ENCODE assay signal across 8 mouse cellular contexts in the genomic region with DNA sequence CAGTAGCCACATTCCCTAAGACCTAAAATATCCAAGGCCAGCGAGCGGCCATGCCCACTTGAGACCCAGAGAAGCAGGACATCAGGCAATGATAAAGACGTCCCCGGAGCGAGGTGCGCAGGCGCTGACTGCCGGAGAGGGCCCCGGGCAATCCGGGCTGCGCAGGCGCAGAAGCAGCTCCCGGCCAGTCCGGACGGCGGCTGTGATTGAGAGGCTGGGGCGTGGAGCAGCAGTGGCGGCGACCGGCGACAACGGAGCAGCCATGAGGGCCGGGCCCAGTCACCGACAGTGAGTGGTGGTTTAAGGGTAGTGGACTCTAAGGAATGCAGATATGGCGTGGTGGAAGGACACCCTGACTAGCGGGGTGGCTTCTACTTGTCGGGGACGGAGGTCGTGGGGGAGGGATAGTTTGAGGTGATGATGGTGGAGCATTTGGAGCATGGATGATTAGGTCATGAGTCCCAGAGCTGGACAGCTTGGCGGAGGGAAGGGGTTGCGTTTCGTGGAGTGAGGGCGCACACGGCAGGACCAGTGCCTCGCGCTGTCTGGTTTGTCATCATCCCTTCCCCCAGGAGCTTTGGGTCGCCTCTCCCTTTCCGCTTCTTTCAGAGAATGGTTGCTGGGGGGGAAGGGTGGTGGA. TPM values are rescaled to one million over a fixed set of nuclear protein-coding genes. Genes with fewer than 3 reads are reported as not detected.
DNase-seq lines count a peak whose midpoint lies in the region; ATAC-seq and TF ChIP-seq lines count a peak whose summit lies in the region.

A gene (plus strand): TSS at position 157 of the 640 bp plus-strand sequence.

- intact Hi-C loops in heart, postnatal 14 days (cut with DNase I), result loop anchor here (2.0 kb wide), 1 partner anchor 20 kb away; no protein-coding TSS in a partner anchor

- peak; percentile 95 for DNase-seq in forebrain, embryonic 14.5 days (ENCODE audit: low spot score)
- DNase-seq in heart, postnatal 14 days, result peak; percentile 97
- DNase-seq in layer of hippocampus, adult 11-12 months (ENCODE audit: low spot score), result peak; percentile 93
- DNase-seq in lung, adult 18-20 months, result peak; percentile 93 to 96
- DNase-seq in testis, postnatal 14 days (ENCODE audit: low spot score), result peak; percentile 94

- no peaks in the 10 kb centered on the region for H3K9me3 ChIP-seq in ES-Bruce4 (replicated peaks; ENCODE audit: control insufficient read depth, insufficient read depth, low read length, poor library complexity, severe bottlenecking)
- no peaks in the 10 kb centered on the region for H3K9me3 ChIP-seq in forebrain, embryonic 14.5 days (replicated peaks; ENCODE audit: control insufficient read depth, low read length)
- no peaks in the 10 kb centered on the region for H3K9me3 ChIP-seq in neural tube, embryonic 15.5 days (replicated peaks)

- TF ChIP-seq EP300 in ES-Bruce4 (IDR thresholded peaks at IDR 0.05; ENCODE audit: insufficient read depth, low read depth, low read length), result no peak

- H3K4me2 ChIP-seq in forebrain, embryonic 14.5 days (ENCODE audit: low read length), result peak within 1 kb of the TSS; percentile 78
- peak within 1 kb of the TSS; percentile 71 for H3K4me2 ChIP-seq in neural tube, embryonic 15.5 days

- ATAC-seq in cerebellum, adult (ENCODE audit: insufficient number of reproducible peaks, low FRiP score, low TSS enrichment), result peak; percentile 95
- ATAC-seq in forebrain, embryonic 14.5 days, result peak; percentile 97
- peak; percentile 96 for ATAC-seq in neural tube, embryonic 15.5 days (ENCODE audit: low FRiP score)

- TF ChIP-seq CTCF in ES-Bruce4 (IDR thresholded peaks at IDR 0.05; ENCODE audit: low read depth, low read length), result no peak

- H3K27ac ChIP-seq in ES-Bruce4 (ENCODE audit: insufficient read depth, low read length), result peak within 1 kb of the TSS; percentile 66; the same call in 1 of the 2 replicates
- H3K27ac ChIP-seq in forebrain, embryonic 14.5 days (ENCODE audit: low read depth, low read length), result peak within 1 kb of the TSS; percentile 64
- H3K27ac ChIP-seq in neural tube, embryonic 15.5 days (replicated peaks), result peak within 1 kb of the TSS; percentile 90

- no peaks in the 10 kb centered on the region for H3K4me1 ChIP-seq in ES-Bruce4 (ENCODE audit: control insufficient read depth, insufficient read depth, low read length)
- peaks cover 15% of the 10 kb centered on the region for H3K4me1 ChIP-seq in forebrain, embryonic 14.5 days (ENCODE audit: control insufficient read depth, insufficient read depth, low read length)
- peaks cover 36% of the 10 kb centered on the region for H3K4me1 ChIP-seq in neural tube, embryonic 15.5 days

- TF ChIP-seq POLR2A in ES-Bruce4 (IDR thresholded peaks at IDR 0.05; ENCODE audit: insufficient read depth, low read length), result no peak

- H3K9ac ChIP-seq in ES-Bruce4 (ENCODE audit: low read depth, poor library complexity, severe bottlenecking), result peak within 1 kb of the TSS; percentile 53
- H3K9ac ChIP-seq in forebrain, embryonic 14.5 days (ENCODE audit: low read length), result peak within 1 kb of the TSS; percentile 89
- peak within 1 kb of the TSS; percentile 83 for H3K9ac ChIP-seq in neural tube, embryonic 15.5 days (replicated peaks)

- WGBS in forebrain, embryonic 14.5 days, result under 1% methylated on average over 38 of the region's 38 CpGs
- WGBS in neural tube, embryonic 15.5 days, result under 1% methylated on average over 38 of the region's 38 CpGs

- peak within 1 kb of the TSS; percentile 82 for H3K4me3 ChIP-seq in ES-Bruce4 (ENCODE audit: low read depth, low read length)
- peak within 1 kb of the TSS; percentile 83 for H3K4me3 ChIP-seq in forebrain, embryonic 14.5 days (ENCODE audit: low read depth, low read length)
- peak within 1 kb of the TSS; percentile 85 for H3K4me3 ChIP-seq in neural tube, embryonic 15.5 days (replicated peaks)

- no peaks in the 10 kb centered on the region for H3K36me3 ChIP-seq in ES-Bruce4 (ENCODE audit: control insufficient read depth, insufficient read depth, low read length, poor library complexity, severe bottlenecking)
- no peaks in the 10 kb centered on the region for H3K36me3 ChIP-seq in forebrain, embryonic 14.5 days (ENCODE audit: control insufficient read depth, insufficient read depth, low read length)
- H3K36me3 ChIP-seq in neural tube, embryonic 15.5 days, result no peaks in the 10 kb centered on the region

- H3K27me3 ChIP-seq in ES-Bruce4 (ENCODE audit: control insufficient read depth, insufficient read depth, low read length, poor library complexity, severe bottlenecking), result no peaks in the 10 kb centered on the region
- no peaks in the 10 kb centered on the region for H3K27me3 ChIP-seq in forebrain, embryonic 14.5 days (replicated peaks; ENCODE audit: control insufficient read depth, insufficient read depth, low read length)
- no peaks in the 10 kb centered on the region; the same call in 1 of the 2 replicates for H3K27me3 ChIP-seq in neural tube, embryonic 15.5 days (replicated peaks)

RNA-seq across cellular contexts. Expression of the gene that starts here (rescaled TPM):
- polyA plus RNA-seq in ES-Bruce4 (2011; ENCODE audit: insufficient read depth, insufficient read length, low read depth, missing spikeins), result 17.5 and 18.1 TPM in 2 replicates
- polyA plus RNA-seq in forebrain, embryonic 14.5 days (2014; fragmentation: Nextera tagmentation; extraction: Ambion mirVana), result 22.3 and 23.9 TPM in 2 replicates
- 10 to 100 TPM; 14.4 to 14.6 TPM for total RNA-seq in heart, postnatal 14 days (2021)
- polyA plus RNA-seq in neural tube, embryonic 15.5 days (2015; fragmentation: Nextera tagmentation; extraction: Ambion mirVana), result 22.2 and 24.2 TPM in 2 replicates

Comparison
In these comparisons a context has a peak if more than half of its experiments do, and no peak if none do; other contexts are left out.
1. Peak in every context shown above with its lines: DNase-seq, ATAC-seq, H3K4me3 ChIP-seq and H3K27ac ChIP-seq.